Mouse (Mus musculus): Measurements from ENCODE around the gene Fbxl7. TPM values are rescaled to one million over a fixed set of nuclear protein-coding genes. Genes with fewer than 3 reads are reported as not detected.

The Fbxl7 gene
- polyA plus RNA-seq, 1 experiment from 2014 or later, result 8.5 TPM

DNA sequence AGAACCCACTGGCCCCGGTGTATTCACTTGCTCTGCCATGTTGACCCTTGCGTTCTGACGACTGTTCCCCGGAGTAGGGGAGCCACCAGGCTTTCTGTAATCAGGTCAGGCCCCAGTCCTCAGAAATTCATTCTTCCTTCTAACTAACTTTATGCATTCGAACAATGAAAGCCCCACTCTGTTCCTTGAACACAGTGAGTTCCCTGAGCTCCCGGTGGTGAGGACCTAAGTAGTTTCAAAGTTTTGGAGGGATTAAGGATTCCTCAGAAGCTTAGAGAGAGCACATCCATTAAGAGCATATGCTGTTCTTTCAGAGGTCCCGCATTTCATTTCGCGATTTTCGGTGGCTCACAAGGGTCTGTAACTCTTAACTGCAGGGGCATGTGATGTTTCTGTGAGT is 341.8 kb downstream of the Fbxl7 start:
- WGBS, result 73% methylated on average over 10 of the region's 10 CpGs
- Histone ChIP-seq H3K9me3 (replicated peaks; ENCODE audit: control insufficient read depth, low read length) (0 out of 2 replicates have a peak, but pooled peaks cover 3% of the 10 kb centered on the region), H3K27me3 (ENCODE audit: control insufficient read depth, insufficient read depth, low read length) (no peaks in the 10 kb centered on the region), H3K4me3 (ENCODE audit: low read length) (no peak overlapping the region), H3K27ac (ENCODE audit: low read length) (no peak overlapping the region), H3K36me3 (ENCODE audit: control insufficient read depth, insufficient read depth) (peaks cover 6% of the 10 kb centered on the region), H3K4me1 (ENCODE audit: control insufficient read depth, insufficient read depth, low read length) (no peaks in the 10 kb centered on the region), H3K9ac (ENCODE audit: low read length) (no peak overlapping the region), H3K4me2 (ENCODE audit: low read depth, low read length) (no peak overlapping the region)
- no peak for ATAC-seq (replicated peaks; ENCODE audit: extremely low read depth, insufficient read depth, low FRiP score)

DNA sequence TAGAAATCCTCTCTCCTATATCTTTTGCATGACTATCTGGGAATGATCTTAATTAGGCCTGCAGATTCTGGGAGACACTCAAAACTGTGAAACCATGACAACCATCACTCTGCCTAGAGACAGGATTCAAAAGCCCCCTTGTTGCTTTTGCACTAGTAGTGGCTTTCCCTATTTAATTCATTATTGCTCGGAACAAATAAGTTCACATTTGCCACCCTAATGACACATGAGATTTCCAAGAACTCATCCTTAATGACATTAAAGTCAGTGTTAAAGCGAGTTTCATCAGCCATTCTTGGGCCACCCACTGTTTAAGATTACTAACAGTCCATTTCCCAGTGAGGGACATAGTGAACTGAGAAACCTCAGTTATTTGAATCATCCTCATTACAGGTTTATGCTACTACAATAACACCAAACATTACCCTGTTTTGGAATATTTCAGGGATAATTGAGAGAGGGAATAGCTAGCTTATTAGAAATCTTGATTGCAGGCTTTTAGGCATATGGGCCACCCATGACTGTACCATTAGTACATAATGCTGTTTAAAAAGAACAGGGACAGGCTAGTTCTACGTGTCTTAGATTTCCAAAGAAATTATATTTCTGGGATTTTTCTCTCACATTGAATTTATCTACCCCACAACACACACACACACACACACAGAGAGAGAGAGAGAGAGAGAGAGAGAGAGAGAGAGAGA is 361.2 kb downstream of the Fbxl7 start:
- Histone ChIP-seq H3K27ac (ENCODE audit: low read length) (no peak overlapping the region), H3K4me1 (ENCODE audit: control insufficient read depth, insufficient read depth, low read length) (no peaks in the 10 kb centered on the region), H3K4me2 (ENCODE audit: low read depth, low read length) (no peak overlapping the region), H3K9me3 (replicated peaks; ENCODE audit: control insufficient read depth, low read length) (no peaks in the 10 kb centered on the region), H3K4me3 (ENCODE audit: low read length) (no peak overlapping the region), H3K36me3 (ENCODE audit: control insufficient read depth, insufficient read depth) (no peaks in the 10 kb centered on the region), H3K9ac (ENCODE audit: low read length) (no peak overlapping the region), H3K27me3 (ENCODE audit: control insufficient read depth, insufficient read depth, low read length) (no peaks in the 10 kb centered on the region)
- ATAC-seq (replicated peaks; ENCODE audit: extremely low read depth, insufficient read depth, low FRiP score), result no peak
- 64% methylated on average over 3 of the region's 3 CpGs for whole genome bisulfite sequencing

DNA sequence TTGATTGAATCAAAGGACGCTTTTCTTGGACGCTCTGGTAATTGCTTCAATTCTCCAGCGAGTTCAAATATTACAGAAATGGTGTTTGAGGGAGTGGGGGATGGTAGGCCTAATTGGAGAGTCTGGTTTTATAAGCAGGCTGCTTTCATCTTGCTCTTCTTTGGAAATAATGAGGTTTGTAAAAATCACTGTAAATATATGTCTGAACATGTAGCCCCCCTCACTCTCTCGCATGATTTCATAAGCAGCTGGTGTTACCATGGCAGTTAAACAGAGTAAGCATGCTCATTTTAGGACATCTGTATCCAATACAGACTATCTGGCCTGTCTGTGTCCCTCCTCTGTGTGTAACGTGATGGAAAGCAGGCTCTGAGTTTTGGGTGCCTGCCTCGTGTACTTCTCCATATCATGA is 376.2 kb downstream of the Fbxl7 start:
- Histone ChIP-seq H3K9me3 (replicated peaks; ENCODE audit: control insufficient read depth, low read length) (no peaks in the 10 kb centered on the region), H3K9ac (ENCODE audit: low read length) (no peak overlapping the region), H3K27me3 (ENCODE audit: control insufficient read depth, insufficient read depth, low read length) (no peaks in the 10 kb centered on the region), H3K27ac (ENCODE audit: low read length) (no peak overlapping the region), H3K36me3 (ENCODE audit: control insufficient read depth, insufficient read depth) (no peaks in the 10 kb centered on the region), H3K4me2 (ENCODE audit: low read depth, low read length) (no peak overlapping the region), H3K4me1 (ENCODE audit: control insufficient read depth, insufficient read depth, low read length) (no peaks in the 10 kb centered on the region), H3K4me3 (ENCODE audit: low read length) (no peak overlapping the region)
- ATAC-seq (replicated peaks; ENCODE audit: extremely low read depth, insufficient read depth, low FRiP score), result peak; percentile 67
- 48% methylated on average over 6 of the region's 6 CpGs for WGBS

DNA sequence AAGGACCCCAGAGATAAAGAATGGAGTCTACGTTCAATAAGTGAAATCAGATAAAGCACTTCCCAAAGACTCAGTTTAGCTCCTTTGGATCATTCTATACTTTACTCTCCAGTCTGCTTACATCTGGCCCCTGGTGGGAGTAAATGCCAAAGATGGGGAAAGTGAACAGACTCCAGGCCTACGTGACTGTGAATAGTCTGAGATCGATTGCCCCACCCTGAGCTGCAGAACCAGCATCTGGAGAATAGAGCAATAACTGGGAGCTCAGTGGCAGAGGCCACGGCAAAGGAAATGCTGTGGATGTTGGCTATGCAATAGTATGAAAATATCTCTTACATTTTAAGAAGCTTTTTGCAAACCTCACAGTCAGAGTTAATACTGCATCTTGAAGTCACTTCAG is 394.4 kb downstream of the Fbxl7 start:
- no peak overlapping the region for H3K27ac ChIP-seq (ENCODE audit: low read length)
- no peaks in the 10 kb centered on the region for H3K9me3 ChIP-seq (replicated peaks; ENCODE audit: control insufficient read depth, low read length)
- H3K4me2 ChIP-seq (ENCODE audit: low read depth, low read length), result no peak overlapping the region
- ATAC-seq (replicated peaks; ENCODE audit: extremely low read depth, insufficient read depth, low FRiP score), result no peak
- H3K9ac ChIP-seq (ENCODE audit: low read length), result no peak overlapping the region
- H3K4me3 ChIP-seq (ENCODE audit: low read length), result no peak overlapping the region
- no peaks in the 10 kb centered on the region for H3K36me3 ChIP-seq (ENCODE audit: control insufficient read depth, insufficient read depth)
- 55% methylated on average over 4 of the region's 4 CpGs for WGBS
- no peaks in the 10 kb centered on the region for H3K4me1 ChIP-seq (ENCODE audit: control insufficient read depth, insufficient read depth, low read length)
- no peaks in the 10 kb centered on the region for H3K27me3 ChIP-seq (ENCODE audit: control insufficient read depth, insufficient read depth, low read length)

Measured in heart, embryonic 16.5 days (tissue).